Mouse (Mus musculus) embryonic facial prominence, embryonic 11.5 days (tissue): ENCODE measurements around the gene Qsox2. TPM values are rescaled to one million over a fixed set of nuclear protein-coding genes. Genes with fewer than 3 reads are reported as not detected.

Experiments
- ATAC-seq: fragments of 200-750 bp; cut with Nextera tagmentation; replicated peaks from 2 replicates; pipeline ENCODE4 v1.8.0; 2017; ENCODE audit warnings: low read depth; ENCODE audit not compliant: insufficient number of reproducible peaks, low FRiP score, low TSS enrichment
- DNase-seq: peaks from one replicate; pipeline ENCODE4 v3.0.0-alpha.2; 2015; ENCODE audit warnings: low spot score
- H3K27ac ChIP-seq: fragments of 300-500 bp; sonication (generic); replicated peaks from 2 replicates; pipeline ENCODE4 v1.5.1; 2014; ENCODE audit warnings: mild to moderate bottlenecking, low read depth, low read length, control low read depth
- H3K27me3 ChIP-seq: fragments of 300-500 bp; sonication (generic); 2 replicates; pipeline ENCODE4 v1.6.1; 2014; ENCODE audit warnings: mild to moderate bottlenecking, low read length, moderate library complexity, mixed read lengths; ENCODE audit not compliant: control insufficient read depth, insufficient read depth
- H3K36me3 ChIP-seq: fragments of 300-500 bp; sonication (generic); replicated peaks from 2 replicates; pipeline ENCODE4 v1.6.1; 2014; ENCODE audit warnings: low read depth, mild to moderate bottlenecking, low read length, moderate library complexity, mixed read lengths; ENCODE audit not compliant: control insufficient read depth, insufficient read depth
- H3K4me1 ChIP-seq: fragments of 300-500 bp; sonication (generic); 2 replicates; pipeline ENCODE4 v1.6.1; 2014; ENCODE audit warnings: low read length, mixed read lengths; ENCODE audit not compliant: control insufficient read depth, insufficient read depth
- H3K4me2 ChIP-seq: fragments of 300-500 bp; sonication (generic); 2 replicates; pipeline ENCODE4 v1.6.1; 2014; ENCODE audit warnings: low read depth, mild to moderate bottlenecking, control low read depth, low read length, moderate library complexity
- H3K4me3 ChIP-seq: fragments of 300-500 bp; sonication (generic); 2 replicates; pipeline ENCODE4 v1.5.1; 2014; ENCODE audit warnings: low read depth, low read length, control low read depth
- H3K9ac ChIP-seq: fragments of 300-500 bp; sonication (generic); replicated peaks from 2 replicates; pipeline ENCODE4 v1.6.1; 2014; ENCODE audit warnings: mild to moderate bottlenecking, control low read depth, low read length
- H3K9me3 ChIP-seq: fragments of 300-500 bp; sonication (generic); replicated peaks from 2 replicates; pipeline ENCODE4 v1.6.1; 2016; ENCODE audit warnings: mild to moderate bottlenecking, low read length, inconsistent platforms, mixed read lengths; ENCODE audit not compliant: control insufficient read depth
- WGBS: fragments of 180-500 bp; shearing (Covaris S2); extraction: QIAGEN DNeasy Blood & Tissue Kit; methylation state at CpG from one replicate; pipeline ENCODE4 v1.1.7; 2014; 5-methylcytosine and 5-hydroxymethylcytosine counted together
- polyA plus RNA-seq: library from polyadenylated mRNA; unstranded; fragments of >200 nt; fragmentation: Nextera tagmentation; extraction: Ambion mirVana; gene quantifications from 2 replicates; pipeline ENCODE4 v1.2.1, GENCODE M21; 2014

Gene Qsox2
- polyA plus RNA-seq, 1 experiment from 2014 or later = 11.3 TPM

GRCm38 (mm10) chr2:26236681-26237289 lies 540 bp downstream of the Qsox2 start:
- peak overlapping the region; percentile 87 for H3K9ac ChIP-seq
- no peak for DNase-seq
- WGBS = under 1% methylated on average over 51 of the region's 51 CpGs

GRCm38 (mm10) chr2:26234771-26235170 lies 2.6 kb downstream of the Qsox2 start:
- DNase-seq = no peak
- WGBS = 92% methylated on average over 2 of the region's 2 CpGs
- no peaks in the 10 kb centered on the region for H3K36me3 ChIP-seq
- no peak overlapping the region for H3K9ac ChIP-seq
- no peak for ATAC-seq
- H3K4me2 ChIP-seq = no peak overlapping the region
- no peaks in the 10 kb centered on the region; the same call in 1 of the 2 replicates for H3K4me1 ChIP-seq
- no peaks in the 10 kb centered on the region for H3K27me3 ChIP-seq
- no peaks in the 10 kb centered on the region for H3K9me3 ChIP-seq
- no peak overlapping the region for H3K27ac ChIP-seq
- H3K4me3 ChIP-seq = no peak overlapping the region

More at GRCm38 (mm10) chr2:26236681-26237289, 540 bp downstream of the Qsox2 start:
- Histone ChIP-seq H3K4me3 (peak overlapping the region; percentile 87), H3K4me1 (no peaks in the 10 kb centered on the region; the same call in 1 of the 2 replicates), H3K9me3 (no peaks in the 10 kb centered on the region), H3K36me3 (no peaks in the 10 kb centered on the region), H3K27ac (peak overlapping the region; percentile 35; the same call in 1 of the 2 replicates), H3K27me3 (no peaks in the 10 kb centered on the region), H3K4me2 (peak overlapping the region; percentile 88)
- ATAC-seq = no peak; the same call in 1 of the 2 replicates

- no peaks in the 10 kb centered on the region for H3K9me3 ChIP-seq
- DNase-seq (no peak), ATAC-seq (no peak)
- H3K9ac ChIP-seq = no peak overlapping the region
- H3K27ac ChIP-seq = no peak overlapping the region
- no peaks in the 10 kb centered on the region for H3K36me3 ChIP-seq
- no peaks in the 10 kb centered on the region; the same call in 1 of the 2 replicates for H3K4me1 ChIP-seq
- H3K4me2 ChIP-seq = no peak overlapping the region
- no peaks in the 10 kb centered on the region for H3K27me3 ChIP-seq
- WGBS = 82% methylated on average over 5 of the region's 5 CpGs
- H3K4me3 ChIP-seq = no peak overlapping the region
These were observed 3.1 kb downstream of the Qsox2 start for GRCm38 (mm10) chr2:26234253-26234652.

GRCm38 (mm10) chr2:26231366-26231765 lies 6.0 kb downstream of the Qsox2 start:
- no peak for DNase-seq
- H3K36me3 ChIP-seq = no peaks in the 10 kb centered on the region
- 69% methylated on average over 3 of the region's 3 CpGs for WGBS

GRCm38 (mm10) chr2:26230253-26230652 lies 7.1 kb downstream of the Qsox2 start:
- Histone ChIP-seq H3K9me3 (no peaks in the 10 kb centered on the region), H3K4me2 (no peak overlapping the region), H3K27ac (no peak overlapping the region), H3K36me3 (no peaks in the 10 kb centered on the region), H3K9ac (no peak overlapping the region), H3K27me3 (no peaks in the 10 kb centered on the region), H3K4me3 (no peak overlapping the region), H3K4me1 (no peaks in the 10 kb centered on the region; the same call in 1 of the 2 replicates)
- WGBS = 51% methylated on average over 4 of the region's 4 CpGs
- DNase-seq = no peak
- ATAC-seq = no peak

More at GRCm38 (mm10) chr2:26231366-26231765, 6.0 kb downstream of the Qsox2 start:
- no peaks in the 10 kb centered on the region; the same call in 1 of the 2 replicates for H3K4me1 ChIP-seq
- H3K4me2 ChIP-seq = no peak overlapping the region
- no peak for ATAC-seq
- no peaks in the 10 kb centered on the region for H3K27me3 ChIP-seq
- H3K4me3 ChIP-seq = no peak overlapping the region
- no peak overlapping the region for H3K9ac ChIP-seq
- H3K27ac ChIP-seq = no peak overlapping the region
- no peaks in the 10 kb centered on the region for H3K9me3 ChIP-seq

GRCm38 (mm10) chr2:26227788-26228187 lies 9.5 kb downstream of the Qsox2 start:
- peak; percentile 56; the same call in 1 of the 2 replicates for ATAC-seq
- no peaks in the 10 kb centered on the region for H3K36me3 ChIP-seq
- H3K9me3 ChIP-seq = no peaks in the 10 kb centered on the region
- WGBS = 63% methylated on average over 1 of the region's 1 CpGs
- no peak overlapping the region for H3K4me2 ChIP-seq
- DNase-seq = peak; percentile 84
- no peaks in the 10 kb centered on the region for H3K4me1 ChIP-seq
- H3K9ac ChIP-seq = no peak overlapping the region
- no peak overlapping the region for H3K27ac ChIP-seq
- H3K4me3 ChIP-seq = no peak overlapping the region
- no peaks in the 10 kb centered on the region for H3K27me3 ChIP-seq

GRCm38 (mm10) chr2:26225242-26225641 lies 12.1 kb downstream of the Qsox2 start:
- Histone ChIP-seq H3K4me1 (no peaks in the 10 kb centered on the region), H3K4me3 (no peak overlapping the region), H3K9ac (no peak overlapping the region), H3K36me3 (no peaks in the 10 kb centered on the region; the same call in 1 of the 2 replicates), H3K4me2 (no peak overlapping the region), H3K27me3 (no peaks in the 10 kb centered on the region), H3K27ac (no peak overlapping the region), H3K9me3 (no peaks in the 10 kb centered on the region)
- ATAC-seq (no peak), DNase-seq (no peak)
- WGBS = 85% methylated on average over 4 of the region's 4 CpGs

GRCm38 (mm10) chr2:26223961-26224360 lies 13.4 kb downstream of the Qsox2 start:
- H3K27me3 ChIP-seq = no peaks in the 10 kb centered on the region
- no peaks in the 10 kb centered on the region for H3K9me3 ChIP-seq
- no peak overlapping the region for H3K4me3 ChIP-seq
- no peaks in the 10 kb centered on the region for H3K4me1 ChIP-seq
- H3K4me2 ChIP-seq = no peak overlapping the region
- WGBS = 75% methylated on average over 3 of the region's 3 CpGs
- no peak overlapping the region for H3K27ac ChIP-seq
- no peaks in the 10 kb centered on the region; the same call in 1 of the 2 replicates for H3K36me3 ChIP-seq
- DNase-seq = no peak
- ATAC-seq = no peak
- no peak overlapping the region for H3K9ac ChIP-seq
